Mouse (Mus musculus): Measurements from ENCODE around the gene Epb41.

GRCm38 (mm10) chr4:131981755-131982154, 93.4 kb downstream of the Epb41 start:
- TF ChIP-seq CTCF (IDR thresholded peaks at IDR 0.05; ENCODE audit: low read depth, low read length) (no peak), POLR2A (IDR thresholded peaks at IDR 0.05; ENCODE audit: insufficient read depth, low read length) (no peak), EP300 (IDR thresholded peaks at IDR 0.05; ENCODE audit: insufficient read depth, low read depth, low read length) (no peak)
